Mouse (Mus musculus): ENCODE measurements around the gene Sigirr.

The Sigirr gene

GRCm38 (mm10) chr7:141060426-141061242 is 39.7 kb downstream of the Sigirr start, which contains the start of gene B4galnt4:
Gene B4galnt4, plus strand, starts transcription at chr7:141061104.
- DNase-seq (ENCODE audit: low spot score in 2 of 2): peak; percentile 84 to 93

DNA sequence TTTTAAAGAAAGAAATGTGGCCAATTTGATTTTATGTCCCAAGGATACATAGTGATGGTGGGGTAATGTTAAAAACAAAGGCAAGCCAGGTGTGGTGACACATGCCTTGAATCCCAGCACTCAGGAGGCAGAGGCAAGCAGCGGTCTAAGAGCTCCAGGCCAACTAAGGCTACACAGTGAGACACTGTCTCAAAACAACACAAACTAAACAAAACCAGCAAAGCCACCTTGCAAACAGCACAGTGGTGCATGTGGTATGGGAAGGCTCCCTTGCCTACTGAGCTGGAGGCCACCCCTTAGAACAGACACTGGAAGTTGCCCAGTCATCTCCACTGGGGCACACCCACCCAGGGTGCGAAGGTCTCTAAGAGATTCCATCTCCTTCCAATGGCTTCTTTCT is 40.4 kb downstream of the Sigirr start:
- DNase-seq (ENCODE audit: low spot score in 2 of 2): no peak

DNA sequence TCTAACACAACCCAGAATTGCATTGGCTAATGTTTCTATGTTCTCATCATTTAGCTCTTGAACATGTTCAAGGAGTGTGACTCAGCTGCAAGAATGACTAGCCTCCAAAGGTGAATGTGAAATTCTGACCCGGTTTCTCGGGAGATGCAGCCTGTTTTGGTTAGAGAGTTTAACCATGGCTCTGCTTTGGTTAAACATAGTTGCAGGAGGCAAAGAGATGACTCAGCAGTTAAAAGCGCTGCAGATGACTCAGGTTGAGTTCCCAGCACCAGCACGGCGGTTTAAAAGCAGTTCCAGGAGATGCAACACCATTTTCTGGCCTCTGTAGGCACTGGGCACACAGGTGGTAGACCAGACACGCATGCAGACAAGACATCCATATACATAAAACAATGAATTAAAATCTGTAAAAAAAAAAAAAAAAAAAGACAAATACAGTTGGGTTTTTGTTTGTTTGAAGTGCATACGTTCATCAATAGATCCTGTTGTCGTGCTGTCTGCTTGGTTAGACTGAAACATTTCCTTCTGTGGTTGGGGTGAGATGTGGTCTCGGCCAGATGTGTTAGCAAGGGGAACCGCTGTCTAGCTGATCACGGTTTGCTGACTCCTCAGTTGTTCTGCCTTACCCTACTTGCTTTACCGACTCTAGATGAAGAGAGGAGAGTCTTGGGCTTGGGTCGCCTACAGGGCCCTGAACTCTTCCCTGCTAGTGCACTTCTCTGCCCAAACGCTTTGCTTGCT is 41.6 kb downstream of the Sigirr start:
- DNase-seq (ENCODE audit: low spot score in 2 of 2): no peak

- DNase-seq (ENCODE audit: low spot score in 2 of 2): no peak
These were observed 42.8 kb downstream of the Sigirr start for GRCm38 (mm10) chr7:141057541-141057940.

DNA sequence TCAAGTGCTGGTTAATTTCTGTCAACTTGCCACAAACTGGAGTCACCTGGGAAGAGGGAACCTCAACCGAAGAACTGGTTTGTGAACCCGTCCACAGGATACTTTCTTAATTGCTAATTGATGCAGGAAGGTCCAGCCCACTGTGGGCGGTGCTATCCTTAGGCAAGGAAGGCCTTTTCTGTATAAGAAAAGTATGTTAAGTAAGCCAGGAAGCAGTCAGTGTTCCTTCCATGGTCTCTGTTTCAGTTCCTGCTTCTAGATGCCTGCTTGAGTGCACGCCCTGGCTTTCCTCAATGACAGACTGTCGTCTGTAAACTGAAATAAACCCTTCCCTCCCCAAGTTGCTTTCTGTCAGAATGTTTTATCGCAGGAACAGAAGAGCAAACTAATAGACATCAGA is 43.4 kb downstream of the Sigirr start:
- DNase-seq (ENCODE audit: low spot score in 2 of 2): no peak

DNA sequence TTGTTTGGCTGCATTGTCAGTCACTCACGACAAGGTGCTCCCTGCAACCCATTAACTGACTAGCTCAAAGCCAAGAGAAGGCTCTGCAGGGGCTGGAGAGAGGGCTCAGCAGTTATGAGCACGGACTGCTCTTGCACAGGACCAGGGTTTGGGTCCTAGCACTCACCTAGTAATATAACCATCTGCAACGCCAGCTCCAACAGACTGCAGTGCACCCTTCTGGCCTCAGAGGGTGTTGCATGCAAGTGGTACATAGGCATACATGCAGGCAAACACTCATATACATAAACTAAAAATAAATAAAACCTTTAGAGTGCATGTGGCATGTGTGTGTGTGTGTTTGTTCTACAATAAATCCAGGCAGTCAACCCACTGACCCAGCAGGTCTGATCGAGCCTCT is 44.6 kb downstream of the Sigirr start:
- no peak for DNase-seq (ENCODE audit: low spot score in 2 of 2)

DNA sequence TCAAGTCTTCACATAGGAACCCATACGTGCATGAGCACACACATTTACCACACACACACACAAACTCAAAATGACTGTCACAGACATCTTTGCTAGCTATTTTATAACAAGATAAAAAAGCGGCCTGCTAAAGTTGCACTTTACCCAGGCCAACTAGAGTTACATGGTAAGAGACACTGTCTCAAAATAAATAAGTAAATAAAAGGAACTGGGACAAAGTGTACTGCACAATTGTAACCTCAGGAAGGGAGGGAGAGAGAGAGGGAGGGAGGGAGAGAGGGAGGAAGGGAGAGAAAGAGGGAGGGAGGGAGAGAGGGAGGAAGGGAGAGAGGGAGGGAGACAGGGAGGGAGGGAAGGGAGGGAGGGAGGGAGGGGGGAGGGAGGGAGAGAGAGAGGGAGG is 48.0 kb downstream of the Sigirr start:
- no peak for DNase-seq (ENCODE audit: low spot score in 2 of 2)

GRCm38 (mm10) chr7:141052016-141052415 is 48.4 kb downstream of the Sigirr start:
- no peak for DNase-seq (ENCODE audit: low spot score in 2 of 2)

GRCm38 (mm10) chr7:141051060-141051685 is 49.2 kb downstream of the Sigirr start:
- no peak for DNase-seq (ENCODE audit: low spot score in 2 of 2)

DNA sequence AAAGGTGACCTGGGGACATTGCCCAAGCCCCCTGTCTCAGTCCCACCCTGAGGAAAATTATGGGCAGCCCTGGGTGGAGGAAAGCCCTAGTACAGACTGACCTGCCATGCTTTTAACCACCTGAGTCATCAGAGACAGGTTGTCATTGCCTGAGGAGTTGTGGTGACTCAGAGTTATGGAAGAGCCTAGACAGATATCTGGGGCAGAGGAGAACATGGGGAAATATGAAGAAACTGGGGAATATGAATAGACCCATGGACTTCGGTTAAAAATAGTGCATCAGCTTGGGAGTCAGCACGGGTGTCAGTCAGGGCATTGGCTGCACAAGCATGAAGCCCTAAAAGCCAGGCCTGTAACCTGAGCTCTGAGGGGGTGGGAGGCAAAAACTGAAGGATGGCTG is 51.0 kb downstream of the Sigirr start:
- no peak for DNase-seq (ENCODE audit: low spot score in 2 of 2)

GRCm38 (mm10) chr7:141048226-141049218 is 51.9 kb downstream of the Sigirr start:
- peak in 1 of 2 experiments; percentile 90 for DNase-seq (ENCODE audit: low spot score in 2 of 2)

DNA sequence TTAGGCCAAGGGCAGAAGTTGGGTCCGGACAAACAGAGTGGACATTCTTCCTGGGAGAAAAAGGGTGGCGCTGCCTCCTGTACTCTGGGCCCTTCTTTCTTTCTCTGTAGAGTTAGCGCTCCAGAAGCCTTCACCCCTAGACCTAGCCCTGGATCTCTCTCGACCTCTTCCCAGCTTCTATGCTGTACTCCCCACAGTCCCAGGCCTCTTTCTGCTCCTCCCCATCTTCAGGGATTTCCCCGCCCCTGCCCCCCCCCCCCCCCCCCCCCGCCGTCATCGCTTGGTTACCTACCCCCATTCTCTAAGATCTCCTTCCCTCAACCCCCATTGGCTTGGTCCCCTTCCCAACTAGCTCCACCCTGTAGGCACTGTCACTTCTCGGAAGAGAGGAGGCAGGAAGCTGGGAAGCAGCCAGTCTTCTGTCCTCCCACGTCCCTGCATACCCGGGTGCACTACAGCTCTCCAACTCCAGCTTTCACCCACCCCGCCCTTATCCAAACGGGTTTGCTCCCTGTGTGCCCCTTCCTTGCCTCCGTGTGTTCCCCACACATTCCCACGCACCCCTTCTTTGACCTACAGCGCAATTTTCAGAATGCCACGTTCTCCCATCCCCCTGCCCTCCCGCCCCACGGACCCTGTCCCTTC is 52.7 kb downstream of the Sigirr start:
- DNase-seq (ENCODE audit: low spot score in 2 of 2): peak in 1 of 2 experiments; percentile 73

DNA sequence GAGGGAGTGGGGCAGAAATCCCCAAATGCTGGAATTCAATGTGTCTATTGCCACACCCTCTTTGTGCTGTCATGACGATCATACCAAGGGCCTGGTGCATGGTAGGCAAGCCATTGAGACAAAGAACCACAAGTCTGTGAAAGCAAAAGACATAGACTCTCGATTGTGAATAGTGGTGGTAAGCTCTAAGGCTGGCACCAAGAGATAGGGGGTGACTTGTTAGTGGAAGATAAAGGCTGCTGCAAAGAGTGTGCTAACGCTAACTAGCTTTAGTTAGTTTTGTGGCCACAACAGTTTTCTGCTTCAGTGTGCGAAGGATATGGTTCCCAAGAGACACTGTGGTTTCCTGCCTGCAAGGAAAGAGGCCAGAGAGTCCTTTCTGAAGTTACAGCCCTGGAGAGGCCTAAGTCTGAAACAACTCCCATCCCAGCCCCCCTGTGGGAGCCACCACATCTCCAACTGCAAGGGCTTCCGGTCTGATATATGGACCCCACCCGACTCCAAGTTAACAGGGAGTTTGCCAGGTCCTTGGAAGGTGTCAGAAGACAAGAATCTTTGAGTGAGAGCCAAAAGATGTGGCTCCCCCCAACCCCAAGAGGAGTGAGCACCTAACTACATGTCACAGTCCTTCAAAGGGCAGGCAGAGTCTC is 53.3 kb downstream of the Sigirr start:
- no peak for DNase-seq (ENCODE audit: low spot score in 2 of 2)

GRCm38 (mm10) chr7:141042539-141042938 is 57.8 kb downstream of the Sigirr start:
- no peak for DNase-seq (ENCODE audit: low spot score in 2 of 2)

DNA sequence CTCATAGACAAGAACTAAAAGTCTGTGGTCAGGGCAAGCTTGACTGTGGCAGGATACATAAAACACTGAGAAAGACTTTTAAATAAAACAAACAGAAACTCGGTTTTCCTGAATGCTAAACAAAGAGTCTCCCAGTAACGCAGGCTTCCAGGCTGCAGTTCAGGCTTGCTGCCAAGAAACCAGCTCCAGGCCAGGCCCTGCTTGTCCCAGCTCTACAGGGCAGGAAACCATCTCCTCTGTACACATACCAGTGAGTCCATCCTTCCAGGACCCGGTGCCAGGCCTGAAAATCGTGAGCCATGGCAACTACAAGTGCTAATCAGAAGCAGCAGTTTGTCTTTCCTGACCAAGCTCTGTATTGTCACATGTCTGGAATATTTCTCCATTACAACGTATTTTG is 58.7 kb downstream of the Sigirr start:
- DNase-seq (ENCODE audit: low spot score in 2 of 2): no peak

All from left cerebral cortex, adult 9 months (tissue).